Mouse (Mus musculus) olfactory bulb, adult 2 months (tissue): Measurements from ENCODE around the gene Gm11096. TPM values are rescaled to one million over a fixed set of nuclear protein-coding genes. Genes with fewer than 3 reads are reported as not detected.

Experiments
- H3K27ac ChIP-seq: fragments of 200-500 bp; 2 replicates; pipeline ENCODE4 v1.5.1; 2012; ENCODE audit warnings: low read depth, low read length; ENCODE audit not compliant: insufficient read depth
- H3K4me1 ChIP-seq: fragments of 200-500 bp; 2 replicates; pipeline ENCODE4 v1.6.1; 2012; ENCODE audit warnings: low read length; ENCODE audit not compliant: control insufficient read depth, insufficient read depth
- H3K4me3 ChIP-seq: fragments of 200-500 bp; 2 replicates; pipeline ENCODE4 v1.5.1; 2012; ENCODE audit warnings: mild to moderate bottlenecking, low read depth, low read length, moderate library complexity; ENCODE audit not compliant: insufficient read depth
- CTCF ChIP-seq: fragments of 200-500 bp; IDR thresholded peaks from 2 replicates; pipeline ENCODE4 v1.5.1; 2012; ENCODE audit warnings: low read depth, mild to moderate bottlenecking, low read length, moderate library complexity; ENCODE audit not compliant: insufficient read depth
- POLR2A ChIP-seq: fragments of 200-500 bp; IDR thresholded peaks from 2 replicates; pipeline ENCODE4 v1.6.1; 2012; ENCODE audit warnings: mild to moderate bottlenecking, low read depth, low read length, moderate library complexity; ENCODE audit not compliant: insufficient read depth
- WGBS: fragments of 180-500 bp; shearing (Covaris S2); methylation state at CpG from one replicate; pipeline ENCODE4 v1.1.7; 2018; 5-methylcytosine and 5-hydroxymethylcytosine counted together
- polyA plus RNA-seq: library from polyadenylated mRNA; stranded (reverse); fragments of >200 nt; gene quantifications from 2 replicates; pipeline ENCODE4 v1.2.4, GENCODE M21; 2012; ENCODE audit warnings: low replicate concordance; ENCODE audit not compliant: missing spikeins, insufficient read depth, insufficient read length

The Gm11096 gene
- not detected in 2 replicates for polyA plus RNA-seq

DNA sequence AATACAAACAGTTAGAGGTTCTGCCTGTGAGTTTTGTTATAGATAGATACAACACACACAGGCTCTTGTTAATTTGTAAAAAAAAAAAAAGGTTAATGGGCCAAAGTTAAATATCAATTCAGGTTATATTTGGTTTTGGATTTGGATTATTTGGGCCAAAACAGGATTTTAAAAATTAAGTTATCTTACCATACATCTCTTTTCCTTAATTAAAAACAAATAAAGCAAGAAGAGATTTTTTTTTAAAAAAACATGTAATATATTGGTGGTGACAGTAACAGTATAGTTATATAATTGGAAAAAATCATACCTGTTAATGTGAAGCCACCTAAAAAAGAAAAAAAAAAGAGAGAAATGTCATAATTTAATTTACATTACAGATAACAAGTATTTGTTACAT is at the start of gene Gm11096:
Gene Gm11096 (plus strand): TSS at position 301 of the 400 bp plus-strand sequence.
- Histone ChIP-seq H3K27ac (no peak within 1 kb of the TSS), H3K4me1 (no peaks in the 10 kb centered on the region), H3K4me3 (no peak within 1 kb of the TSS)
- TF ChIP-seq CTCF (no peak), POLR2A (no peak)

DNA sequence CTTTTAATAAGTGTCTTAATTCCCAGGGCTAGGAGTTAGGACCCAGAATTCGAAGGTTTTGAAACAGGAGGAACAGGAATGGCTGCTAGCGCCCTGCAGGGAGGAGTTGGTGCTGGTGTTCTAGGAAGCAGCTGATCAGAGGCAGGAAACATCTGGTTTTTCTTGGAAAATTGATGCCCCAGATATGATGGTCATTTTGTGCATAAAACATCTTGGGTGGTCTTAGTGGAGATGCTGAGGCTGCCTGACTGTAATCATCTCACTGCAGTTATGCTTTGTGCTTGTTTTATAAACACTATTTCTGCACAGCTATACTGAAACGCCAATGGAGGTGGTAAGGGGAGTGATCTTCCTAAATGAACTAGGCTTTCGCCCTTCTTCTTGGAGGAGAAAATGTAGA is 48.5 kb upstream of the Gm11096 start:
- H3K4me1 ChIP-seq, result peaks cover 3% of the 10 kb centered on the region; the same call in 1 of the 2 replicates
- no peak overlapping the region for H3K27ac ChIP-seq
- TF ChIP-seq CTCF (no peak), POLR2A (no peak)
- no peak overlapping the region for H3K4me3 ChIP-seq
- 76% methylated on average over 4 of the region's 4 CpGs for WGBS

GRCm38 (mm10) chr17:81394124-81394523 is 47.4 kb upstream of the Gm11096 start:
- no peak overlapping the region for H3K27ac ChIP-seq
- H3K4me1 ChIP-seq, result peaks cover 3% of the 10 kb centered on the region; the same call in 1 of the 2 replicates
- no peak for TF ChIP-seq CTCF
- TF ChIP-seq POLR2A, result no peak
- WGBS, result 73% methylated on average over 2 of the region's 2 CpGs
- H3K4me3 ChIP-seq, result no peak overlapping the region

GRCm38 (mm10) chr17:81397434-81397833 is 44.1 kb upstream of the Gm11096 start:
- H3K4me3 ChIP-seq, result no peak overlapping the region
- TF ChIP-seq CTCF, result no peak
- no peak for TF ChIP-seq POLR2A
- no peak overlapping the region for H3K27ac ChIP-seq
- 45% methylated on average over 1 of the region's 1 CpGs for WGBS
- H3K4me1 ChIP-seq, result peaks cover 6% of the 10 kb centered on the region

DNA sequence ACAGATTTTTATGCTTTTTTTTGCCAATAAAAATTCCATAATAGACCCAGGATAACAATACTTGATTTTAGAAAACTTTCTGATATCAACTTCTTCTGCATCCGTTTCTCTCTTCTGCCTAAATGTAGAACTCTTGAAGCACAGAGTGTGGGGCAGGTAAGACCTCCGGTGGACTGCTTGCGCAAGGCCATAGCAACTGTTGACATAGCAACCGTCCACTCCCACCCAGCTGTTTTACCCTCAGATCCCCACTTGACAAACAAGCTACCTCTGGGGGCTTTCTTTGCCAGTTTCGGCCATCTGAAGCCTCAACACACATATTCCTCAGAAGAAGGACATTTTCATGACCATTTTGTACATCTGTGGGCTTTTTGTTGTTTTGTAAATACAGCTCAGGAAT is 41.2 kb upstream of the Gm11096 start:
- H3K27ac ChIP-seq, result no peak overlapping the region; the same call in 1 of the 2 replicates
- TF ChIP-seq POLR2A, result no peak
- no peak for TF ChIP-seq CTCF
- H3K4me1 ChIP-seq, result peaks cover 5% of the 10 kb centered on the region
- no peak overlapping the region for H3K4me3 ChIP-seq
- WGBS, result 44% methylated on average over 5 of the region's 5 CpGs

DNA sequence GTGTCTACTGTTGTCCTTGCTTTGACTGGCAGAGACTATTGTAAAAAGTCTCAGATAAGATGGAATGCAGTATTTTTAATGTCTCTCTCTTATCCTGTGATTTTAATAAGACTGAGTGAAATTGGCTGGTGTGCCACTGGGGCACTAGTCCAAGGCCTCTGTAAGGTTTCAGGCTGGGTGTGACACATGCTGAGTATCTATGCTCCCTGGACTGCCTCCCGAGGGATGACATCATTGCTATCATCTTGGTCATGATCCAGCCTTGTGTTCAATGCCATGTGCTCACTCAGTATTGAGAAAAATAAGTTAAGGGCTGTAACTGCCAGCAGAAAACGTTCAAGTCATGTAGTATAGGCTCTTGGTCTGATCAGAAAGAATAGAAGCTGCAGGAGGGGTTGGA is 38.9 kb upstream of the Gm11096 start:
- no peak overlapping the region for H3K4me3 ChIP-seq
- H3K4me1 ChIP-seq, result peaks cover 5% of the 10 kb centered on the region
- no peak for TF ChIP-seq CTCF
- TF ChIP-seq POLR2A, result no peak
- no peak overlapping the region for H3K27ac ChIP-seq
- 19% methylated on average over 2 of the region's 2 CpGs for WGBS

GRCm38 (mm10) chr17:81403121-81403520 is 38.4 kb upstream of the Gm11096 start:
- Histone ChIP-seq H3K4me1 (peaks cover 5% of the 10 kb centered on the region), H3K27ac (0 out of 2 replicates have a peak overlapping the region, but pooled peaks have one; percentile 33), H3K4me3 (no peak overlapping the region)
- TF ChIP-seq POLR2A (no peak), CTCF (no peak)
- 73% methylated on average over 4 of the region's 4 CpGs for WGBS

DNA sequence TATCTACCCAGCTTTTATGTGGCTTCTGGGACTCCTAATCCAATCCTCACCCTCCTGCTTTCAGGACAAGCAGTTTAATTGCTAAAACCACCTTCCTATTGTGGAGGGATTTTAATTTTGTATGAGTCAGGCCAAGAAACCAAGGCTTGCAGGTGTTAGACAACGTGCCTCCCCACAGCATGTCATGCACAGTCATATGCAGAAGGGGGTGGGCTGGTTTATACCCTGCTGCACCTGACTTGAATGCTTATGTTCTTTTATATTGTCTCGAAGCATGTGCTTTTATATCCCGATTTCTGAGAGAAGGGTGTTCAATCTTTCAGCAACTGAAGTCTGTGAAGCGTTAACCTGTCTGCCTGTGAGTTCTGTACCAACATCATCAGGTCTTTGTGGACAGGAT is 37.3 kb upstream of the Gm11096 start:
- TF ChIP-seq POLR2A (no peak), CTCF (no peak)
- H3K4me3 ChIP-seq, result no peak overlapping the region
- WGBS, result 44% methylated on average over 4 of the region's 4 CpGs
- peaks cover 5% of the 10 kb centered on the region for H3K4me1 ChIP-seq
- H3K27ac ChIP-seq, result peak overlapping the region; percentile 25

DNA sequence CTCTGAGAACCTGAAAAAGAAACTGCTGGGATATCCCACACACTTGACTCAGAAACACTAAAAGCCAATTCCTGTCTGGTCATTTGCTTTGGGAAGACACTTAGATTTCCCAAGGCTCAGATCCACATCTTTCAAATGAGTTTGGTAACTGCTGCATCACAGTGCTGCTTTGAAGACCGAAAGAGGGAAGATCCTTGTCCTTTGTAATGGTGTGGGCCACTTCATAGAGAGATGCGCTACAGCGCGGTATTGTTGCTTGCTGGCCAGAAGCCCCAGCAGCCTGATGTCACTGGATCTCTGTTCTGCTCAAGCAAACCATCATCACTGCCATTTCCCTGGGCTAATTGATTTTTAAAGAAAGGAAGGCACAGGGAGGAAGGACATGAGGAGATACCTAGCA is 28.8 kb upstream of the Gm11096 start:
- peaks cover 2% of the 10 kb centered on the region; the same call in 1 of the 2 replicates for H3K4me1 ChIP-seq
- TF ChIP-seq POLR2A (no peak), CTCF (no peak)
- no peak overlapping the region for H3K27ac ChIP-seq
- H3K4me3 ChIP-seq, result no peak overlapping the region
- 89% methylated on average over 4 of the region's 4 CpGs for WGBS

DNA sequence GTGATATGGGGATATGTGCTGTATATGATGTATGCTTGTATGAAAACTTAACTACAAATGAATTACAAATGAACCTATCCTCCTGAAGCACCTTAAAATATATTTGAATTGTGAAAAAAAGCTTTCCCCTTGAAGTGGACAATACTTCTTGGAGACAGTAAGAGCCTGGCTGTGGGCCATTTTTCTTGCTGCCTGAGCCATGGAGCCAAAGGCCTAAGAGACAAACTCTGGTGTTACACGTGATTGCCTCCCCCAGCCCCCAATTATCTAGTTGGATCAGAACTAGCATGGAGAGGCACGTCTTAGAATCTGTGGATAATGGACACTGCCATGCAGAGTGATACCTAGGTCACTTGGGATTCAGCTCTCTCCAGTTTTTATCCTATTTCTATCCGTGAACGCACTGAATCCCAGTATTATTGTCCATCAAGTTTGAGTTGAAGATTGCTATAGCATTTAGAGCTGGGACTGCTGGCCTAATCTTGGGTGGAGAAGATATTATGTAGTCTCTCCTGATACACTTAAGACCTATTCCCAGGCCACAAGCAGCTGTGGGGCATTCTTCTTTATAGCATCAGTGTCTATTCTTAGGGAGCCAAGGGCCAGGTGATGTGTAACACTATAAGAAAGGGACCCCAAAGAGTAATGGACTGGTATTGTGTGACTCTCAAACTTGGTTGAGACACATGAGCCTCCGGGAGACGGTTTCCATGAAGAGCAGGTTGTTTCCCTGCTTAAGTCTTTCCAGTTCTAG is 25.0 kb upstream of the Gm11096 start:
- WGBS, result 85% methylated on average over 6 of the region's 6 CpGs

More for the DNA sequence above, 25.0 kb upstream of the Gm11096 start:
- Histone ChIP-seq H3K4me1 (peaks cover 6% of the 10 kb centered on the region), H3K27ac (no peak overlapping the region), H3K4me3 (no peak overlapping the region)
- no peak for TF ChIP-seq CTCF
- no peak for TF ChIP-seq POLR2A
